Mouse (Mus musculus) limb, embryonic 12.5 days (tissue): ENCODE results near the gene Ctnna3. TPM values are rescaled to one million over a fixed set of nuclear protein-coding genes. Genes with fewer than 3 reads are reported as not detected.
"Not testable (repeated sequence)": the region's sequence is repeated elsewhere in the genome, so short reads cannot be mapped to it uniquely, and the experiment has no call there.

Experiments
- ATAC-seq: fragments of 200-750 bp; cut with Nextera tagmentation; 2 replicates; pipeline ENCODE4 v1.8.0; 2017; ENCODE audit warnings: low read depth, moderate TSS enrichment; ENCODE audit not compliant: insufficient number of reproducible peaks, insufficient read depth, low FRiP score, low TSS enrichment
- H3K27ac ChIP-seq: fragments of 300-500 bp; sonication (generic); 2 replicates; pipeline ENCODE4 v1.5.1; 2016; ENCODE audit warnings: mild to moderate bottlenecking, moderate library complexity
- H3K27me3 ChIP-seq: fragments of 300-500 bp; sonication (generic); 2 replicates; pipeline ENCODE4 v1.6.1; 2016; ENCODE audit warnings: mild to moderate bottlenecking, moderate library complexity
- H3K36me3 ChIP-seq: fragments of 300-500 bp; sonication (generic); 2 replicates; pipeline ENCODE4 v1.6.1; 2016; ENCODE audit warnings: mild to moderate bottlenecking, moderate library complexity
- H3K4me1 ChIP-seq: fragments of 300-500 bp; sonication (generic); replicated peaks from 2 replicates; pipeline ENCODE4 v1.6.1; 2016
- H3K4me2 ChIP-seq: fragments of 300-500 bp; sonication (generic); 2 replicates; pipeline ENCODE4 v1.6.1; 2016; ENCODE audit warnings: mild to moderate bottlenecking, moderate library complexity
- H3K4me3 ChIP-seq: fragments of 300-500 bp; sonication (generic); replicated peaks from 2 replicates; pipeline ENCODE4 v1.5.1; 2016; ENCODE audit warnings: mild to moderate bottlenecking
- H3K9ac ChIP-seq: fragments of 300-500 bp; sonication (generic); replicated peaks from 2 replicates; pipeline ENCODE4 v1.6.1; 2016; ENCODE audit warnings: mild to moderate bottlenecking, moderate library complexity
- H3K9me3 ChIP-seq: fragments of 300-500 bp; sonication (generic); 2 replicates; pipeline ENCODE4 v1.6.1; 2016; ENCODE audit warnings: mild to moderate bottlenecking, moderate library complexity
- WGBS: fragments of 180-500 bp; shearing (Covaris S2); methylation state at CpG from one replicate; pipeline ENCODE4 v1.1.7; 2016; 5-methylcytosine and 5-hydroxymethylcytosine counted together
- polyA plus RNA-seq: library from polyadenylated mRNA; unstranded; fragments of >200 nt; fragmentation: Nextera tagmentation; extraction: Ambion mirVana; gene quantifications from 2 replicates; pipeline ENCODE4 v1.2.1, GENCODE M21; 2016

The Ctnna3 gene
- polyA plus RNA-seq, 1 experiment from 2014 or later: 0.24 TPM

- no peak overlapping the region for H3K4me2 ChIP-seq
- WGBS: 92% methylated on average over 6 of the region's 6 CpGs
- no peak overlapping the region for H3K4me3 ChIP-seq
- no peaks in the 10 kb centered on the region for H3K36me3 ChIP-seq
- H3K9ac ChIP-seq: no peak overlapping the region
- no peak for ATAC-seq
- no peaks in the 10 kb centered on the region for H3K4me1 ChIP-seq
- H3K27ac ChIP-seq: no peak overlapping the region
- no peaks in the 10 kb centered on the region for H3K27me3 ChIP-seq
- no peaks in the 10 kb centered on the region for H3K9me3 ChIP-seq
Measured at GRCm38 (mm10) chr10:64224424-64224823, 794.5 kb downstream of the Ctnna3 start.

DNA sequence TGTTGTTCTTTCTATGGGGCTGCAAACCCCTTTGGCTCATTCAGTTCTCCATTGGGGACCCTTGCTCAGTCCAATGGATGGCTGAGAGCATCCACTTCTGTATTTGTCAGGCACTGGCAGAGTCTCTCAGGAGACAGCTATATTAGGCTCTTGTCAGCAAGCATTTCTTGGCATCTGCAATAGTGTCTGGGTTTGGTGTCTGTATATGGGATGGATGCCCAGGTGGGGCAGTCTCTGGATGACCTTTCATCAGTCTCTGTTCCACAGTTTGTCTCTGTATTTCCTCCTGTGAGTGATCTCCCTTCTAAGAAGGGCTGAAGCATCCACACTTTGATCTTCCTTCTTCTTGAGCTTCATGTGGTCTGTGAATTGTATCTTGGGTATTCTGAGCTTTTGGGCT, 795.9 kb downstream of the Ctnna3 start:
- H3K4me1 ChIP-seq, H3K27me3 ChIP-seq, ATAC-seq, H3K4me2 ChIP-seq, H3K4me3 ChIP-seq, H3K27ac ChIP-seq, H3K9ac ChIP-seq, H3K36me3 ChIP-seq, H3K9me3 ChIP-seq: not testable (repeated sequence)

- Histone ChIP-seq H3K4me3 (no peak overlapping the region), H3K27me3 (no peaks in the 10 kb centered on the region), H3K4me1 (no peaks in the 10 kb centered on the region), H3K36me3 (no peaks in the 10 kb centered on the region), H3K9ac (no peak overlapping the region), H3K9me3 (no peaks in the 10 kb centered on the region), H3K4me2 (no peak overlapping the region), H3K27ac (no peak overlapping the region)
- no peak for ATAC-seq
- 87% methylated on average over 4 of the region's 4 CpGs for WGBS
Measured at GRCm38 (mm10) chr10:64243421-64243820, 813.5 kb downstream of the Ctnna3 start.

GRCm38 (mm10) chr10:64268156-64268555, 838.3 kb downstream of the Ctnna3 start:
- Histone ChIP-seq H3K9ac (no peak overlapping the region), H3K36me3 (no peaks in the 10 kb centered on the region), H3K4me2 (no peak overlapping the region), H3K9me3 (no peaks in the 10 kb centered on the region), H3K4me1 (no peaks in the 10 kb centered on the region), H3K27ac (no peak overlapping the region), H3K4me3 (no peak overlapping the region), H3K27me3 (no peaks in the 10 kb centered on the region)
- no peak for ATAC-seq
- WGBS: 69% methylated on average over 4 of the region's 4 CpGs

DNA sequence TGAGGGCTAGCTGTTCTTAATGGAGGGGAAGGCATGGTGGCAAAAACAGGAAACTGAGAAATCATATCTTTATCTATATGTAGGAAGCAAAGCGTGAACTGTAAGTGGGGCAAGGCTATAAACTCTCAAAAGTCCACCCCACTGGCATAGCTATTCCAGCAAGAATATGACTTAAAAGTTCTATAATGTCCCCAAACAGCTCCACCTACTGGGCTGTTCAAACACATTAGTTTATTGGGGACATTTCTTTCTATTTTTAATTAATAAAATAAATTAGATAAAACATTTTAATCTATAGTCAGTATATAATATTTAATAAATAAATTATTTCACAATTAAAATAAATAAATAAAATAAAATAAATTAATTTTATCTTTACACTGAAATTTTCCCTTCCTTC, 845.2 kb downstream of the Ctnna3 start:
- Histone ChIP-seq H3K27ac (no peak overlapping the region), H3K4me2 (no peak overlapping the region), H3K27me3 (no peaks in the 10 kb centered on the region), H3K9me3 (no peaks in the 10 kb centered on the region), H3K9ac (no peak overlapping the region), H3K36me3 (no peaks in the 10 kb centered on the region), H3K4me1 (no peaks in the 10 kb centered on the region), H3K4me3 (no peak overlapping the region)
- WGBS: 86% methylated on average over 1 of the region's 1 CpGs
- no peak for ATAC-seq

GRCm38 (mm10) chr10:64278836-64279235, 848.9 kb downstream of the Ctnna3 start:
- no peak for ATAC-seq
- no peak overlapping the region for H3K9ac ChIP-seq

GRCm38 (mm10) chr10:64305802-64306201, 875.9 kb downstream of the Ctnna3 start:
- no peak overlapping the region for H3K4me2 ChIP-seq
- no peak overlapping the region for H3K4me3 ChIP-seq
- no peaks in the 10 kb centered on the region for H3K36me3 ChIP-seq
- ATAC-seq: no peak
- H3K4me1 ChIP-seq: no peaks in the 10 kb centered on the region
- H3K9me3 ChIP-seq: no peaks in the 10 kb centered on the region
- no peak overlapping the region for H3K27ac ChIP-seq
- no peak overlapping the region for H3K9ac ChIP-seq
- no peaks in the 10 kb centered on the region for H3K27me3 ChIP-seq

More at GRCm38 (mm10) chr10:64278836-64279235, 848.9 kb downstream of the Ctnna3 start:
- Histone ChIP-seq H3K4me1 (no peaks in the 10 kb centered on the region), H3K4me2 (no peak overlapping the region), H3K36me3 (no peaks in the 10 kb centered on the region), H3K27ac (no peak overlapping the region), H3K9me3 (no peaks in the 10 kb centered on the region), H3K27me3 (no peaks in the 10 kb centered on the region), H3K4me3 (no peak overlapping the region)
- 94% methylated on average over 2 of the region's 2 CpGs for WGBS

DNA sequence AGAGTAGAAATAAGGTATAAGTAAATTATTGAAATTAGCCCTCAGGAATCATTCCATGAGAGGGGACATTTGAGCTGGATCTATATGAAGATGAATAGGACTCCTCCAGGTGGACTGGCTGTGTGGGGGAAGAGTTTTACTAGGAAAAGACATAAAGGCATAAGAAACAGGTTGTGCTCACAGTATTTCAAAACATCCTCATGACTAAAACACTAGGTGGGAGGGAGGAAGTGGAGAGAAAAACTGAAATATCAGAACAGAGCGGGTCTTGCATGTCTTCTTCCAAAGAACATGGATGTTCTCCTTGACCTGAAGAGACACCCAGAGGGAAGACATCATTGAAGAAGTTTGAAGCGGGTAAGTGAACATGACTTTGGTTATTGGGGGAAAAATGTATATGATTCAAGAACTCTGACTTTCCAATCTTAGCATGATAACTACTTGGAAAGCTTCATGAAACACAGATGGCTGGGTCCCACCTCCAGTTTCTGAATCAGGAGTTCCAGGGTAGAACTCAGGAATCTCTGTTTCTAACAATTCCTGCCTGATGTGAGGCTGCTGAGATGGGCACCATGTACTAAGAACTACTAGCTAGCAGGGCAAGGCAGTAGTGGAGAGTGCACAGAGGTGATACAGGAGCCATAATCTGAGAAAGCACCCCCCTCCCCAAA, 881.9 kb downstream of the Ctnna3 start:
- no peak for ATAC-seq
- Histone ChIP-seq H3K4me1 (no peaks in the 10 kb centered on the region), H3K9me3 (no peaks in the 10 kb centered on the region), H3K4me2 (no peak overlapping the region), H3K27me3 (no peaks in the 10 kb centered on the region), H3K27ac (no peak overlapping the region), H3K36me3 (no peaks in the 10 kb centered on the region), H3K9ac (no peak overlapping the region), H3K4me3 (no peak overlapping the region)
- 88% methylated on average over 2 of the region's 2 CpGs for WGBS

DNA sequence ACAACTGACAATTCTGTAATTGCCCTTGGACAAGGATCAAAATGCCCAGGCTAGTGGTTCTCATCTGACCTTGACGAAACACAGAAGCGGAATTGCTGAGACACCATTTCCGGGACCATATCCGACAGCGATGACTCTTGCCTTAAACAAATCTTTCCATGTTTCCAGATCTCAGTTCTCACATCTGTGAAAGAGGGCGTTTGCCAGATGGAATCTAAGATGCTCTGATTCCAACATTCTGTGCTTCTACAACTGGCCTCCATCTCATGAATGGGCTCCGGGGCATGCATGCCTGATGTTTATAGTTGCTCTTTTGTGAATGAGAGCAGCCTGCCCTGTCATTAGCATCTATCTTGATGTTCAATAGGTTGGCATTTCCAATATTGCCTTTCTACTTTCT, 890.4 kb downstream of the Ctnna3 start:
- Histone ChIP-seq H3K27ac (no peak overlapping the region), H3K4me1 (no peaks in the 10 kb centered on the region), H3K4me2 (no peak overlapping the region), H3K9me3 (no peaks in the 10 kb centered on the region), H3K36me3 (no peaks in the 10 kb centered on the region), H3K27me3 (no peaks in the 10 kb centered on the region), H3K4me3 (no peak overlapping the region), H3K9ac (no peak overlapping the region)
- no peak for ATAC-seq
- 90% methylated on average over 7 of the region's 7 CpGs for WGBS

- Histone ChIP-seq H3K36me3 (no peaks in the 10 kb centered on the region), H3K27ac (no peak overlapping the region), H3K9me3 (no peaks in the 10 kb centered on the region), H3K4me3 (no peak overlapping the region), H3K27me3 (no peaks in the 10 kb centered on the region), H3K9ac (no peak overlapping the region), H3K4me2 (no peak overlapping the region), H3K4me1 (no peaks in the 10 kb centered on the region)
- no peak for ATAC-seq
- WGBS: 78% methylated on average over 4 of the region's 4 CpGs
Measured at GRCm38 (mm10) chr10:64342702-64343379, 912.9 kb downstream of the Ctnna3 start.

DNA sequence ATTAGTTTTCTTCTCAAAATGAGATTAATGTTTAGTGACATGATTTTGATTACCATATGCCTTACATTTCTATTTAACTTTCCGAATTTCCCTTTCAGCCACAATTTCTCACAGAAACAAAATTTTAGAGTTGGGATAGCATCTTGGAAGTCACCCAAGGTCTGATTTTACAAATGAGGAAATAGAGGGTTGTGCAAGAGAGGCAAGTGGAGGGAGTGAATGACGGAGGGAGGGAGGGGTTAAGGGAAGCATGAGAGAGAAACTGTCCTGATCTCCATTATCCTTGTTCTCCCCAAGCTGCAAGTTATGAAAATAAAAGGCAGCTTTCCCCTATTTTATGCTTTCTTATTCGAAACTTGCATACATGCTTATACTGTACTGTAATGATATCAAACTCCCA, 943.4 kb downstream of the Ctnna3 start:
- ATAC-seq: no peak
- Histone ChIP-seq H3K27ac (no peak overlapping the region), H3K4me1 (no peaks in the 10 kb centered on the region), H3K4me2 (no peak overlapping the region), H3K9ac (no peak overlapping the region), H3K36me3 (no peaks in the 10 kb centered on the region), H3K9me3 (no peaks in the 10 kb centered on the region), H3K4me3 (no peak overlapping the region), H3K27me3 (no peaks in the 10 kb centered on the region)
- WGBS: 84% methylated on average over 3 of the region's 3 CpGs

DNA sequence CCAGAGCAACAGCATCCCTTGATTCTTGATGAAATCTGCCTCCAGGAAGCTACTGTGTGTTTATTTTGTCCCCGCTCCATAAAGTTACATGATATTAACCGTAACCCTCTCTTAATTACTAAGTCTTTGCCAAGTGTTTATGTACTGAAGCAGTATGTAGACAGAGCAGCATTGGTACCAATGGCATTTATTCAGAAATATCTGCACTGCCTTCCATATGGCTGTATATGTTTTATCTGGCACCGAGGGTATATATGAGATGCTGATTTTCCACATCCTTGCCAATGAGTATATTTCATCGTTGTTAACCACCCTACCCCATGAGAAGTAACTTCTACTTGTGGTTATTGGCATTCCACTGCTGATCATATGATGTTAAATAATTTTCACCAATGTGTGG, 947.9 kb downstream of the Ctnna3 start:
- H3K36me3 ChIP-seq: no peaks in the 10 kb centered on the region
- 92% methylated on average over 4 of the region's 4 CpGs for WGBS
- no peak overlapping the region for H3K27ac ChIP-seq
- H3K4me1 ChIP-seq: no peaks in the 10 kb centered on the region
- no peaks in the 10 kb centered on the region for H3K9me3 ChIP-seq
- H3K4me2 ChIP-seq: no peak overlapping the region
- ATAC-seq: no peak
- no peaks in the 10 kb centered on the region for H3K27me3 ChIP-seq
- no peak overlapping the region for H3K4me3 ChIP-seq
- H3K9ac ChIP-seq: no peak overlapping the region
